Mouse (Mus musculus) erythroid progenitor cell, adult 5-6 weeks (primary cell): ENCODE results near the gene Macrod2. TPM values are rescaled to one million over a fixed set of nuclear protein-coding genes. Genes with fewer than 3 reads are reported as not detected.

Source experiments
- ATAC-seq: replicated peaks from 2 replicates; pipeline ENCODE4 v1.8.0; 2016; ENCODE audit warnings: moderate number of reproducible peaks, mild to moderate bottlenecking, moderate TSS enrichment, inconsistent platforms; ENCODE audit not compliant: poor library complexity, low FRiP score, severe bottlenecking
- total RNA-seq, 2 experiments: library from RNA; stranded (forward) in 1 of 2; stranded (reverse) in 1 of 2; fragments of 150-400 nt in 1 of 2; fragments of 186-747, 209-891 nt in 1 of 2; gene quantifications; 2 replicates each; pipeline versions ENCODE4 v1.2.3 to v1.2.4; 2015 to 2017; ENCODE audit warnings: low replicate concordance in 2 of 2

Gene Macrod2
- total RNA-seq, 2 experiments from 2014 or later: 0.45 to 2.1 TPM

- ATAC-seq: no peak
Observed at GRCm38 (mm10) chr2:141247680-141248079, 852.6 kb downstream of the Macrod2 start.

GRCm38 (mm10) chr2:141264582-141264981, 869.5 kb downstream of the Macrod2 start:
- ATAC-seq: no peak

- no peak for ATAC-seq
Observed at GRCm38 (mm10) chr2:141266591-141266990, 871.5 kb downstream of the Macrod2 start.

- no peak for ATAC-seq
Observed at GRCm38 (mm10) chr2:141271541-141271940, 876.4 kb downstream of the Macrod2 start.

- ATAC-seq: no peak
Observed at GRCm38 (mm10) chr2:141272966-141273365, 877.9 kb downstream of the Macrod2 start.

GRCm38 (mm10) chr2:141274262-141274661, 879.2 kb downstream of the Macrod2 start:
- no peak for ATAC-seq

GRCm38 (mm10) chr2:141279130-141279698, 884.1 kb downstream of the Macrod2 start:
- ATAC-seq: no peak

GRCm38 (mm10) chr2:141280817-141281216, 885.7 kb downstream of the Macrod2 start:
- ATAC-seq: no peak

- no peak for ATAC-seq
Observed at GRCm38 (mm10) chr2:141286110-141286747, 891.1 kb downstream of the Macrod2 start.

GRCm38 (mm10) chr2:141288494-141288893, 893.4 kb downstream of the Macrod2 start:
- ATAC-seq: no peak

- ATAC-seq: no peak
Observed at GRCm38 (mm10) chr2:141289059-141289713, 894.1 kb downstream of the Macrod2 start.

- ATAC-seq: no peak
Observed at GRCm38 (mm10) chr2:141292847-141293246, 897.7 kb downstream of the Macrod2 start.

- no peak for ATAC-seq
Observed at GRCm38 (mm10) chr2:141299168-141299567, 904.1 kb downstream of the Macrod2 start.

GRCm38 (mm10) chr2:141301030-141301429, 905.9 kb downstream of the Macrod2 start:
- ATAC-seq: no peak

- ATAC-seq: no peak
Observed at GRCm38 (mm10) chr2:141308406-141308805, 913.3 kb downstream of the Macrod2 start.

GRCm38 (mm10) chr2:141312136-141312948, 917.2 kb downstream of the Macrod2 start:
- ATAC-seq: no peak

GRCm38 (mm10) chr2:141315349-141315748, 920.2 kb downstream of the Macrod2 start:
- no peak for ATAC-seq

- ATAC-seq: no peak
Observed at GRCm38 (mm10) chr2:141323956-141324460, 928.9 kb downstream of the Macrod2 start.

- ATAC-seq: no peak
Observed at GRCm38 (mm10) chr2:141327296-141327695, 932.2 kb downstream of the Macrod2 start.

GRCm38 (mm10) chr2:141337708-141338107, 942.6 kb downstream of the Macrod2 start:
- ATAC-seq: no peak
